In the genomic region with DNA sequence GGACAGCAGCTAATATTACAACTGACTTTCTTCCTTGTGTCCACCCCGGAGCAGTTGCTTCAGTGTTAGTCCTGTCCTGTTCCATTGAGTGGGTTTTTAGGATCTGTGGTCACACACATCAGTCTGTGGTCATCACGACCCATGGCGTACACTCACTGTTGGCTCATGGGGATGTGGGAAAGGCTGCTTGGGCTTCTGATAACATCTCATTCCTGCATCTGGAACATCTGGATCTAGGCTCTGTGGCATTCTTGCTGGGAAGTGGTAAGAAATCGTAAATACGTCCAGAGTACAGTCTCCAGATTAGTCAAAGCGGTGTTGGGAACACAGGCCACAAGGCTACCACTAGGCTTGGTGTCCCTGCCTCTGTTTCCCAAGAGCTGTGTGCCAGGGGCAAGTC, we compare ENCODE assay signal across 15 mouse cellular contexts.
"Had no signal": no experiment of that assay in that cellular context is flagged by ENCODE, and none has a peak within 500 bp of the region (broad histone marks: within the 10 kb centered on the region; RNA-seq: fewer than 3 reads in every experiment).

No protein-coding gene starts in this region.

- H3K36me3 ChIP-seq: midbrain, embryonic 10.5 days; midbrain, embryonic 12.5 days; midbrain, embryonic 15.5 days; neural tube, embryonic 12.5 days; stomach, embryonic 15.5 days had no signal

- H3K4me3 ChIP-seq: midbrain, embryonic 10.5 days; midbrain, embryonic 12.5 days; midbrain, embryonic 15.5 days; neural tube, embryonic 12.5 days; stomach, embryonic 15.5 days had no signal

- H3K27me3 ChIP-seq: midbrain, embryonic 15.5 days; neural tube, embryonic 12.5 days; stomach, embryonic 15.5 days had no signal

- H3K4me2 ChIP-seq: lung, embryonic 14.5 days; midbrain, embryonic 12.5 days; midbrain, embryonic 15.5 days; neural tube, embryonic 12.5 days; stomach, embryonic 15.5 days had no signal

- H3K4me1 ChIP-seq: midbrain, embryonic 12.5 days; midbrain, embryonic 15.5 days; stomach, embryonic 15.5 days had no signal

- H3K9me3 ChIP-seq: midbrain, embryonic 10.5 days; midbrain, embryonic 12.5 days; midbrain, embryonic 15.5 days; neural tube, embryonic 12.5 days; stomach, embryonic 15.5 days had no signal

- H3K27ac ChIP-seq: liver, embryonic 14.5 days; midbrain, embryonic 10.5 days; midbrain, embryonic 12.5 days; midbrain, embryonic 15.5 days; neural tube, embryonic 12.5 days; stomach, embryonic 15.5 days; stomach, postnatal 0 days had no signal

- ATAC-seq: midbrain, embryonic 15.5 days had no signal

- DNase-seq: lung, adult 18-20 months; lung, embryonic 14.5 days; lung, postnatal 10 days; lung, postnatal 4 days; right cerebral cortex, postnatal 14 days; thymus, adult 2 months; thymus, postnatal 25 days; thymus, postnatal 4 days had no signal

- H3K9ac ChIP-seq: liver, embryonic 14.5 days; lung, embryonic 14.5 days; midbrain, embryonic 12.5 days; midbrain, embryonic 15.5 days; neural tube, embryonic 12.5 days; stomach, embryonic 15.5 days had no signal
